Mouse (Mus musculus) neural tube, embryonic 10.5 days (tissue): Measurements from ENCODE around the gene Tppp.
"Not testable (repeated sequence)": the region's sequence is repeated elsewhere in the genome, so short reads cannot be mapped to it uniquely, and the experiment has no call there.

Experiments
- DNase-seq: peaks from one replicate; pipeline ENCODE4 v3.0.0-alpha.2; 2017; ENCODE audit warnings: low spot score; ENCODE audit errors: extremely low spot score

Tppp gene

GRCm38 (mm10) chr13:74008948-74009718 is at the start of gene Tppp:
Gene Tppp (plus strand): TSS chr13:74009407.
- DNase-seq = peak; percentile 84

GRCm38 (mm10) chr13:73960117-73960652 is 49.0 kb upstream of the Tppp start:
- no peak for DNase-seq

- no peak for DNase-seq
These were observed 48.0 kb upstream of the Tppp start for GRCm38 (mm10) chr13:73961177-73961576.

- DNase-seq = no peak
These were observed 45.7 kb upstream of the Tppp start, which contains the start of gene Zdhhc11 for GRCm38 (mm10) chr13:73963551-73963950. Gene Zdhhc11 (plus strand): TSS chr13:73963851.

- peak; percentile 58 for DNase-seq
These were observed 38.4 kb upstream of the Tppp start for GRCm38 (mm10) chr13:73970545-73971448.

- DNase-seq = no peak
These were observed 34.7 kb upstream of the Tppp start for GRCm38 (mm10) chr13:73974523-73974922.

- no peak for DNase-seq
These were observed 32.3 kb upstream of the Tppp start for GRCm38 (mm10) chr13:73976935-73977334.

GRCm38 (mm10) chr13:73990325-73990724 is 18.9 kb upstream of the Tppp start:
- DNase-seq = no peak

- no peak for DNase-seq
These were observed 18.4 kb upstream of the Tppp start for GRCm38 (mm10) chr13:73990761-73991160.

GRCm38 (mm10) chr13:73991267-73991666 is 17.9 kb upstream of the Tppp start:
- no peak for DNase-seq

- DNase-seq = no peak
These were observed 12.8 kb upstream of the Tppp start for GRCm38 (mm10) chr13:73996456-73996855.

- DNase-seq = no peak
These were observed 8.7 kb upstream of the Tppp start for GRCm38 (mm10) chr13:74000519-74000918.

GRCm38 (mm10) chr13:74000961-74001360 is 8.2 kb upstream of the Tppp start:
- DNase-seq = no peak

- DNase-seq = no peak
These were observed 7.7 kb upstream of the Tppp start for GRCm38 (mm10) chr13:74001492-74001891.

- DNase-seq = not testable (repeated sequence)
These were observed 2.3 kb upstream of the Tppp start for GRCm38 (mm10) chr13:74006881-74007280.

GRCm38 (mm10) chr13:74008216-74008615 is 991 bp upstream of the Tppp start:
- DNase-seq = not testable (repeated sequence)

GRCm38 (mm10) chr13:74009791-74010614 is 796 bp downstream of the Tppp start:
- DNase-seq = peak; percentile 76

GRCm38 (mm10) chr13:74010678-74011077 is 1.5 kb downstream of the Tppp start:
- no peak for DNase-seq

- DNase-seq = no peak
These were observed 6.7 kb downstream of the Tppp start for GRCm38 (mm10) chr13:74015908-74016307.

- DNase-seq = no peak
These were observed 8.2 kb downstream of the Tppp start for GRCm38 (mm10) chr13:74017426-74017825.

GRCm38 (mm10) chr13:74019006-74019405 is 9.8 kb downstream of the Tppp start:
- not testable (repeated sequence) for DNase-seq
